8 mouse cellular contexts compared by ENCODE assay signal in the genomic region with DNA sequence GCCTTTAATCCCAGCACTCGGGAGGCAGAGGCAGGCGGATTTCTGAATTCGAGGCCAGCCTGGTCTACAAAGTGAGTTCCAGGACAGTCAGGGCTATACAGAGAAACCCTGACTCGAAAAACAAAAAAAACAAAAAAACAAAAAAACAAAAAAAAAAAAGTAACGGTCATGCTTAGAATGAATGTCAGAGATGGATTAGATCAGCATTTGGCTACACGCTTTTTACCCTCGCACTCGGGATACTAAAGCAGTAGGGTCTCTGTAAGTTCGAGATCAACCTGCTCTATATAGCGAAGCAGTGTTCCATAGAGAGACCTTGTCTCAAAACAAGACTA. TPM values are rescaled to one million over a fixed set of nuclear protein-coding genes. Genes with fewer than 3 reads are reported as not detected.
A peak's percentile ranks its signal among the peaks of the same experiment; 100 is the strongest.
DNase-seq lines count a peak whose midpoint lies in the region; ATAC-seq and TF ChIP-seq lines count a peak whose summit lies in the region.
"Not testable (repeated sequence)": the region's sequence is repeated elsewhere in the genome, so short reads cannot be mapped to it uniquely, and the experiment has no call there.

No protein-coding gene starts in this region.

- whole genome bisulfite sequencing in forebrain, embryonic 11.5 days, result 48% methylated on average over 10 of the region's 10 CpGs
- WGBS in heart, embryonic 14.5 days, result 42% methylated on average over 10 of the region's 10 CpGs
- WGBS in intestine, embryonic 15.5 days, result 33% methylated on average over 10 of the region's 10 CpGs
- WGBS in limb, embryonic 13.5 days, result 43% methylated on average over 10 of the region's 10 CpGs
- WGBS in lung, embryonic 15.5 days, result 38% methylated on average over 10 of the region's 10 CpGs

- not testable (repeated sequence) for DNase-seq in forebrain, embryonic 11.5 days (ENCODE audit: low spot score)

- H3K79me2 ChIP-seq in myocyte (ENCODE audit: control insufficient read depth, insufficient read depth), result peaks cover 22% of the 10 kb centered on the region

- not testable (repeated sequence) for TF ChIP-seq POLR2A in myocyte (IDR thresholded peaks at IDR 0.05; ENCODE audit: insufficient read length, low read depth); testis, adult 2 months (IDR thresholded peaks at IDR 0.05; ENCODE audit: control insufficient read depth, low read depth, low read length)

- H3K9ac ChIP-seq in forebrain, embryonic 11.5 days (ENCODE audit: low read length), result peak overlapping the region; percentile 74; the same call in 1 of the 2 replicates
- H3K9ac ChIP-seq in heart, embryonic 14.5 days (ENCODE audit: low read length), result peak overlapping the region; percentile 86
- peak overlapping the region; percentile 83 for H3K9ac ChIP-seq in intestine, embryonic 15.5 days
- H3K9ac ChIP-seq in limb, embryonic 13.5 days, result peak overlapping the region; percentile 84
- H3K9ac ChIP-seq in lung, embryonic 15.5 days, result peak overlapping the region; percentile 78

- not testable (repeated sequence) for H3K36me3 ChIP-seq in forebrain, embryonic 11.5 days (ENCODE audit: control insufficient read depth, insufficient read depth, low read length); heart, embryonic 14.5 days (ENCODE audit: control insufficient read depth, insufficient read depth, low read length); intestine, embryonic 15.5 days; limb, embryonic 13.5 days; lung, embryonic 15.5 days; myocyte (ENCODE audit: control insufficient read depth, insufficient read depth); testis, adult 2 months (ENCODE audit: control insufficient read depth, insufficient read depth, low read length)

- not testable (repeated sequence) for H3K9me3 ChIP-seq in forebrain, embryonic 11.5 days (ENCODE audit: control insufficient read depth, low read length); heart, embryonic 14.5 days (ENCODE audit: control insufficient read depth, low read length); intestine, embryonic 15.5 days; limb, embryonic 13.5 days; lung, embryonic 15.5 days

- H3K4me3 ChIP-seq in brown adipose tissue, adult 24 weeks (ENCODE audit: insufficient read depth, low read depth, low read length), result peak overlapping the region; percentile 89
- peak overlapping the region; percentile 69 for H3K4me3 ChIP-seq in forebrain, embryonic 11.5 days (ENCODE audit: low read depth, low read length)
- H3K4me3 ChIP-seq in heart, embryonic 14.5 days (ENCODE audit: control insufficient read depth in 1 of 2, insufficient read depth in 1 of 2, low read depth in 1 of 2, low read length in 2 of 2), result peak overlapping the region; percentile 85 to 97
- peak overlapping the region; percentile 81 for H3K4me3 ChIP-seq in intestine, embryonic 15.5 days (replicated peaks)
- H3K4me3 ChIP-seq in limb, embryonic 13.5 days, result peak overlapping the region; percentile 78
- peak overlapping the region; percentile 87 for H3K4me3 ChIP-seq in lung, embryonic 15.5 days
- H3K4me3 ChIP-seq in myocyte, result peak overlapping the region; percentile 28
- peak overlapping the region; percentile 93 for H3K4me3 ChIP-seq in testis, adult 2 months (ENCODE audit: control insufficient read depth, low read depth, low read length)

- peak overlapping the region; percentile 84 for H3K27ac ChIP-seq in brown adipose tissue, adult 24 weeks (replicated peaks; ENCODE audit: low read depth, low read length)
- not testable (repeated sequence) for H3K27ac ChIP-seq in forebrain, embryonic 11.5 days (ENCODE audit: low read depth, low read length); lung, embryonic 15.5 days; testis, adult 2 months (ENCODE audit: control insufficient read depth, insufficient read depth, low read depth, low read length)
- H3K27ac ChIP-seq in heart, embryonic 14.5 days (replicated peaks in 1 of 2; ENCODE audit: control insufficient read depth in 1 of 2, insufficient read depth in 1 of 2, low read depth in 2 of 2, low read length in 2 of 2), result peak overlapping the region; percentile 90 to 91; a peak in 3 of 4 replicates
- H3K27ac ChIP-seq in intestine, embryonic 15.5 days, result peak overlapping the region; percentile 90
- H3K27ac ChIP-seq in limb, embryonic 13.5 days, result peak overlapping the region; percentile 84; the same call in 1 of the 2 replicates

- not testable (repeated sequence) for ATAC-seq in forebrain, embryonic 11.5 days (replicated peaks; ENCODE audit: low FRiP score); heart, embryonic 14.5 days (ENCODE audit: insufficient number of reproducible peaks, insufficient read depth, low FRiP score, low read depth); intestine, embryonic 15.5 days; limb, embryonic 13.5 days (ENCODE audit: low FRiP score, low read depth); lung, embryonic 15.5 days (ENCODE audit: borderline replicate concordance, extremely low read depth, low FRiP score, low TSS enrichment)

- H3ac ChIP-seq in myocyte (ENCODE audit: control insufficient read depth, insufficient read length), result peak overlapping the region; percentile 16

- peak overlapping the region; percentile 67 for H3K4me2 ChIP-seq in forebrain, embryonic 11.5 days (ENCODE audit: low read depth, low read length, severe bottlenecking)
- H3K4me2 ChIP-seq in heart, embryonic 14.5 days (ENCODE audit: low read length), result peak overlapping the region; percentile 78
- H3K4me2 ChIP-seq in intestine, embryonic 15.5 days (replicated peaks), result peak overlapping the region; percentile 79
- H3K4me2 ChIP-seq in limb, embryonic 13.5 days (replicated peaks), result peak overlapping the region; percentile 66
- peak overlapping the region; percentile 75 for H3K4me2 ChIP-seq in lung, embryonic 15.5 days
- H3K4me2 ChIP-seq in myocyte (ENCODE audit: low read depth), result peak overlapping the region; percentile 69

- not testable (repeated sequence) for H3K27me3 ChIP-seq in forebrain, embryonic 11.5 days (ENCODE audit: control insufficient read depth, insufficient read depth, low read length); heart, embryonic 14.5 days (ENCODE audit: control insufficient read depth, insufficient read depth, low read length); intestine, embryonic 15.5 days (replicated peaks); limb, embryonic 13.5 days; lung, embryonic 15.5 days; myocyte (ENCODE audit: control insufficient read depth, insufficient read depth, insufficient read length); testis, adult 2 months (ENCODE audit: control insufficient read depth, insufficient read depth, low read length)

- TF ChIP-seq CTCF in testis, adult 2 months (IDR thresholded peaks at IDR 0.05; ENCODE audit: control insufficient read depth, insufficient read depth, insufficient replicate concordance, low read depth, low read length), result not testable (repeated sequence)

- H3K4me1 ChIP-seq in brown adipose tissue, adult 24 weeks (ENCODE audit: control insufficient read depth, insufficient read depth, insufficient read length, low read length), result peaks cover 33% of the 10 kb centered on the region
- not testable (repeated sequence) for H3K4me1 ChIP-seq in forebrain, embryonic 11.5 days (replicated peaks; ENCODE audit: control insufficient read depth, insufficient read depth, low read length); intestine, embryonic 15.5 days (replicated peaks); lung, embryonic 15.5 days; testis, adult 2 months (ENCODE audit: control insufficient read depth, insufficient read depth, low read length)
- peaks cover 26 to 46% of the 10 kb centered on the region in 2 experiments for H3K4me1 ChIP-seq in heart, embryonic 14.5 days (ENCODE audit: control insufficient read depth in 2 of 2, insufficient read depth in 2 of 2, low read length in 2 of 2)
- peaks cover 22% of the 10 kb centered on the region for H3K4me1 ChIP-seq in limb, embryonic 13.5 days

RNA-seq across cellular contexts. Expression of a gene that starts 7.3 kb away (rescaled TPM):
- polyA plus RNA-seq in brown adipose tissue, adult 24 weeks (2012; ENCODE audit: insufficient read depth, insufficient read length, missing spikeins), result 16.0 and 16.9 TPM in 2 replicates
- polyA plus RNA-seq in forebrain, embryonic 11.5 days (2014; fragmentation: Nextera tagmentation; extraction: Ambion mirVana), result 9.4 and 10.3 TPM in 2 replicates
- polyA plus RNA-seq in heart, embryonic 14.5 days (2014; fragmentation: Nextera tagmentation; extraction: Ambion mirVana), result 19.3 and 20.5 TPM in 2 replicates
- 22.7 and 24.5 TPM in 2 replicates for polyA plus RNA-seq in intestine, embryonic 15.5 days (2015; fragmentation: Nextera tagmentation; extraction: Ambion mirVana)
- 22.4 and 23.3 TPM in 2 replicates for polyA plus RNA-seq in limb, embryonic 13.5 days (2015; fragmentation: Nextera tagmentation; extraction: Ambion mirVana)
- 14.9 and 17.5 TPM in 2 replicates for polyA plus RNA-seq in lung, embryonic 15.5 days (2015; fragmentation: Nextera tagmentation; extraction: Ambion mirVana)
- 34.5 TPM for polyA plus RNA-seq in myocyte (2012; fragmentation: generic; extraction: Trizol)
- polyA plus RNA-seq in testis, adult 2 months (2012; rRNA removed), result 5.4 and 7.2 TPM in 2 replicates

RNA-seq across cellular contexts. Expression of a gene that starts 53.1 kb away (rescaled TPM):
- polyA plus RNA-seq in brown adipose tissue, adult 24 weeks (2012; ENCODE audit: insufficient read depth, insufficient read length, missing spikeins), result 1,156 and 2,121 TPM in 2 replicates
- polyA plus RNA-seq in forebrain, embryonic 11.5 days (2014; fragmentation: Nextera tagmentation; extraction: Ambion mirVana), result 52.8 and 61.6 TPM in 2 replicates
- polyA plus RNA-seq in heart, embryonic 14.5 days (2014; fragmentation: Nextera tagmentation; extraction: Ambion mirVana), result 1,228 and 1,448 TPM in 2 replicates
- polyA plus RNA-seq in intestine, embryonic 15.5 days (2015; fragmentation: Nextera tagmentation; extraction: Ambion mirVana), result 308 and 352 TPM in 2 replicates
- 33.5 and 34.6 TPM in 2 replicates for polyA plus RNA-seq in limb, embryonic 13.5 days (2015; fragmentation: Nextera tagmentation; extraction: Ambion mirVana)
- 149 and 200 TPM in 2 replicates for polyA plus RNA-seq in lung, embryonic 15.5 days (2015; fragmentation: Nextera tagmentation; extraction: Ambion mirVana)
- polyA plus RNA-seq in myocyte (2012; fragmentation: generic; extraction: Trizol), result 9.4 TPM
- 13.0 and 145 TPM in 2 replicates for polyA plus RNA-seq in testis, adult 2 months (2012; rRNA removed)

Comparison
In these comparisons a context has a peak if more than half of its experiments do, and no peak if none do; other contexts are left out.
1. H3K4me3 ChIP-seq: peak in every context shown above with its lines; median percentile 93 in testis, adult 2 months; 91 in heart, embryonic 14.5 days; 89 in brown adipose tissue, adult 24 weeks; 87 in lung, embryonic 15.5 days; 81 in intestine, embryonic 15.5 days; 78 in limb, embryonic 13.5 days; 69 in forebrain, embryonic 11.5 days; 28 in myocyte.